Mouse (Mus musculus): ENCODE data around the gene Pnp.

DNA sequence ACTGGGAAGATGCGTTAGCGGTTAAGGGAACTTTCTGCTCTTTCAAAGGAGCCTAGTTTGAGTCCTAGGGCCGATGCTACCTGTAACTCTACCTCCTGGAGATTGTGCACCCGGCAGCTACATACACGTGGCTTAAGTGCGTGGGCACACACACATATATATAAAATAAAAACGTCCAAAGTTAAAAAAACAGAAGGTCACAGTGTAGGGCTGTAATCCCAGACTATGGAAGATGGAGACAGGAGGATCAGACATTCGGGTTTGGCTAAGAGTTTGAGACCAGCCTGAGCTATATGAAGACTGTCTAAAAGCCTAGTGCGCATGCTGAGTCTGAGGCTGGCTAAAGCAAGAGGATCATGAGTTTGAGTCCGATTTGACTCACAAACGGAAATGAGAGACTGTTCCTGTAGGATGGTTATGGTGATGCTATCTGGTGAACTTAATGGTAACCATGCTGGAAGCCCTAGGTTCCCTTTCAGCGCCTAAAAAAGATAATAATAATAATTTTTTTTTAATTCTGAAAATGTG, 675 bp downstream of the Pnp start:
- TF ChIP-seq CTCF (IDR thresholded peaks at IDR 0.05; ENCODE audit: low read depth, low read length) (no peak), POLR2A (IDR thresholded peaks at IDR 0.05; ENCODE audit: borderline replicate concordance, low read depth, low read length) (no peak)
